Mouse (Mus musculus) spleen, adult 2 months (tissue): Measurements from ENCODE around the gene Ptgis. TPM values are rescaled to one million over a fixed set of nuclear protein-coding genes. Genes with fewer than 3 reads are reported as not detected.

Experiments
- DNase-seq, 2 experiments: peaks; one replicate each; pipeline versions ENCODE4 v3.0.0 to v3.0.0-alpha.2; 2012 to 2021; ENCODE audit warnings: low spot score in 2 of 2, low read depth in 1 of 2
- H3K27ac ChIP-seq: fragments of 200-500 bp; 2 replicates; pipeline ENCODE4 v1.5.1; 2012; ENCODE audit warnings: low read length, inconsistent platforms; ENCODE audit not compliant: insufficient read depth
- H3K27me3 ChIP-seq: fragments of 200-500 bp; 2 replicates; pipeline ENCODE4 v1.6.1; 2012; ENCODE audit warnings: mild to moderate bottlenecking, moderate library complexity, low read length, inconsistent platforms; ENCODE audit not compliant: control insufficient read depth, insufficient read depth
- H3K36me3 ChIP-seq: fragments of 200-500 bp; 2 replicates; pipeline ENCODE4 v1.6.1; 2012; ENCODE audit warnings: mild to moderate bottlenecking, low read length, inconsistent platforms; ENCODE audit not compliant: control insufficient read depth, insufficient read depth
- H3K4me1 ChIP-seq: fragments of 200-500 bp; 2 replicates; pipeline ENCODE4 v1.6.1; 2011; ENCODE audit warnings: inconsistent platforms; ENCODE audit not compliant: control insufficient read depth, insufficient read depth, insufficient read length
- H3K4me3 ChIP-seq: fragments of 200-500 bp; 2 replicates; pipeline ENCODE4 v1.5.1; 2011; ENCODE audit warnings: mild to moderate bottlenecking, inconsistent platforms; ENCODE audit not compliant: insufficient read depth, insufficient read length; ENCODE audit errors: extremely low read depth
- CTCF ChIP-seq: fragments of 200-500 bp; IDR thresholded peaks from 2 replicates; pipeline ENCODE4 v1.5.1; 2011; ENCODE audit warnings: mild to moderate bottlenecking, inconsistent platforms; ENCODE audit not compliant: insufficient read depth, insufficient read length, insufficient replicate concordance; ENCODE audit errors: extremely low read depth
- POLR2A ChIP-seq: fragments of 200-500 bp; IDR thresholded peaks from 2 replicates; pipeline ENCODE4 v1.6.1; 2011; ENCODE audit warnings: low read depth, low read length, inconsistent platforms
- WGBS: fragments of 180-500 bp; shearing (Covaris S2); methylation state at CpG from one replicate; pipeline ENCODE4 v1.1.7; 2018; 5-methylcytosine and 5-hydroxymethylcytosine counted together
- polyA plus RNA-seq: library from polyadenylated mRNA; depleted of rRNA; stranded (reverse); fragments of >200 nt; gene quantifications from 2 replicates; pipeline ENCODE4 v1.2.3, GENCODE M21; 2012

The Ptgis gene
- polyA plus RNA-seq, 1 experiment, result 6.4 TPM

DNA sequence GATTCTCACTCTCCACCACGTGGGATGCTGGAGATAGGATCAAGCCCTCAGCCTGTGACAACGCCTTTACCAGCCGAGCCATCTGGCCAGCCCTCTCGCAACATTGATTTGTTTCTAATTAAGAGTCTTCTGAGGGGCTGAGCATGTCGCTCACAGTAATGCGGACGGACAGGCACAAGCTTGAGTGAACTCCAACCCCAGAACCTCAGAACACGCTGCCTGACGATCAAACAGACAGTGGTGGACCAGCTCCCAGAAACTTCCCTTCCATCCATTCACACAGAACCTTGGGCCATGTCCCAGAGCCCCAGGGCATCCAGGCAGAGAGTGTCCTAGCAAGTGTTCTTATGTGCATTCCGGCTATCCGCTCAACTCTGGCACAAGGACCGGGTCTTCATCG lies 36.6 kb upstream of the Ptgis start:
- 87% methylated on average over 13 of the region's 13 CpGs for WGBS
- DNase-seq, result peak in 1 of 2 experiments; percentile 1
- H3K4me3 ChIP-seq, result no peak overlapping the region
- H3K4me1 ChIP-seq, result no peaks in the 10 kb centered on the region
- no peaks in the 10 kb centered on the region for H3K36me3 ChIP-seq
- H3K27ac ChIP-seq, result no peak overlapping the region
- H3K27me3 ChIP-seq, result no peaks in the 10 kb centered on the region
- no peak for TF ChIP-seq POLR2A
- TF ChIP-seq CTCF, result no peak

DNA sequence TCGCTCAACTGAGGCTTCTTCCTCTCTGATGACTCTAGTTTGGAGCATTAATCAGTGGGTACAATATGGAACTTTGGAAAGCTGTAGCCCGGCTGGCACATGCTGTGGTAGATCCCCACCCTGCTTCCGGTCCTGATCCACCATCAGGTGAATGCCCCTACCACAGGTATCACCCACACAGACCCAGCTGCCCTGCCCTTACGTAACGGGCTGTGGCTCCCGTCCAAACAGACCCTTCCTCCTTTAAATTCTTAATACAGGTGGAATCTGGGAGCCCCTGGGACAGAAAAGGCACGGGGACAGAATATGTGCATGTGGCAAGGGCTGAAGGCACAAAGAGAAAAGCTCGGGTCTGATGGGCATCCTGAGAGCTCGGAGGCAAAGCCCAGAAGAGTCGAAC lies 35.5 kb upstream of the Ptgis start:
- H3K36me3 ChIP-seq, result no peaks in the 10 kb centered on the region
- H3K4me1 ChIP-seq, result peaks cover 2% of the 10 kb centered on the region; the same call in 1 of the 2 replicates
- 89% methylated on average over 10 of the region's 10 CpGs for whole genome bisulfite sequencing
- TF ChIP-seq POLR2A, result no peak
- no peak for TF ChIP-seq CTCF
- no peak overlapping the region for H3K27ac ChIP-seq
- H3K4me3 ChIP-seq, result no peak overlapping the region
- DNase-seq, result peak in 1 of 2 experiments; percentile 2
- no peaks in the 10 kb centered on the region for H3K27me3 ChIP-seq

DNA sequence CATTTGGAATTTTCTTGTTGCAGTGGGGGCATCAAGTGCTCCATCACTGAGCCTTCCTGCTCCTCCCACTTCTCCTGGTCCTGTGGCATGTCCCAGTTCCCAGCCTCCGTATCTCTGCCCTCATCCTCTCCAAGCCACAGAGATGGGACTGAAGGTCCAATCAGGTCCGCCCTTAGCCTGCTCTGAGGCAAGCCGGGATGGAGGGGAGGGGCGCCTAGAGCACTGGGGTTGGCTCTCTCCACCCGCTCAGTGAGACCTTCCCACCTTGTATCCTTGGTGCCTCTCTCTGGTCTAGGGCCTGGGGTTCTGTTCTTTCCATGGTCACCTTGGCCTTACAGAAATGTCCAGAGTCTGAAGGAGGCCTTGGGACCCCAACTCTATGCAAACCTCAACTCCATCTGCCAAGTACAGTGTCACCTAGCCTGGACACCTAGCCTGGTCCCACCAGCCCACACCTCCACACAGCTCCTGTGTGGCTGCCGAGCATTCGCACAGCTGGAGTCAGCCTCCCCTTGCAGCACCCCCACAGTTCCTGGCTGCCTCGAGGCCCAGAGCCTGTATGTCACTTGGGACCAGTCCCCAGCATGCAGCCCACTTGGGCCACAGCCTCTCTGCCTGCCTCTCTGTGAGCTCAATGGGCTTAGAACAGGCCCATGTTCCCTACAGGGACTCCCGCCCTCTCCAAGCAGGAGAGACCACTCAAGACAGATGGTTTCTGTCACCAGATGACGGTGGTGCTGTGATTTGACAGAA lies 34.5 kb upstream of the Ptgis start:
- no peak overlapping the region for H3K4me3 ChIP-seq
- no peaks in the 10 kb centered on the region for H3K27me3 ChIP-seq
- WGBS, result 83% methylated on average over 10 of the region's 10 CpGs
- H3K4me1 ChIP-seq, result peaks cover 2% of the 10 kb centered on the region; the same call in 1 of the 2 replicates
- no peak for TF ChIP-seq POLR2A
- TF ChIP-seq CTCF, result no peak
- H3K27ac ChIP-seq, result no peak overlapping the region
- H3K36me3 ChIP-seq, result no peaks in the 10 kb centered on the region
- peak in 1 of 2 experiments; percentile 1 for DNase-seq

DNA sequence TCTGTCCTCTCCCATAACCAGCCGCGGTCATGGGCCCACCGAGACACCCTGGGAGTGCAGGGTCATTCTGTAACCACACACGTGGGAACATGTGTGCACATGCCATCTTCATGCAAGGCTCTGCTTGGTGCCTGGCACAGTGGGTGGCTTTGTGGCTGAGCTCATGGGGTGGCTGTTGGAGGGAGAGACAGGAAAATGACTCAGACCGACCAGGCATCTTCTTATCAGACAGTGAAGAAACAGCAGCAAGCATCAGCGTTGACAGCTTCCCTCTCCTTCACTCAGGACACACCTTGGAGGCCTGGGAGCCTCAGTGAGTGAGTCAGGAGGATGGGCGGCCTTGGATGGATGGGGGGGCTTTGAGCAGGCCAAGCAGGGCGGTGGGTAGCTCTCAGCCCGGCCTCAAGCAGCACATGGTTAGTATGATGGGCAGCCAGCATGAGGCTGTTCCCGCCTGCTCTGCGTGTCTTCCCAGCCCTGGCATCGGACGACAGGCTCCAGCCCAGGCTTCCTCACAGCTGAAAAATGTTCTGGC lies 32.9 kb upstream of the Ptgis start:
- H3K4me3 ChIP-seq, result no peak overlapping the region
- H3K27me3 ChIP-seq, result no peaks in the 10 kb centered on the region
- no peak for TF ChIP-seq POLR2A
- no peak for TF ChIP-seq CTCF
- H3K27ac ChIP-seq, result no peak overlapping the region
- H3K4me1 ChIP-seq, result peaks cover 2% of the 10 kb centered on the region; the same call in 1 of the 2 replicates
- no peaks in the 10 kb centered on the region for H3K36me3 ChIP-seq
- WGBS, result 83% methylated on average over 13 of the region's 13 CpGs
- peak in 1 of 2 experiments; percentile 2 for DNase-seq

DNA sequence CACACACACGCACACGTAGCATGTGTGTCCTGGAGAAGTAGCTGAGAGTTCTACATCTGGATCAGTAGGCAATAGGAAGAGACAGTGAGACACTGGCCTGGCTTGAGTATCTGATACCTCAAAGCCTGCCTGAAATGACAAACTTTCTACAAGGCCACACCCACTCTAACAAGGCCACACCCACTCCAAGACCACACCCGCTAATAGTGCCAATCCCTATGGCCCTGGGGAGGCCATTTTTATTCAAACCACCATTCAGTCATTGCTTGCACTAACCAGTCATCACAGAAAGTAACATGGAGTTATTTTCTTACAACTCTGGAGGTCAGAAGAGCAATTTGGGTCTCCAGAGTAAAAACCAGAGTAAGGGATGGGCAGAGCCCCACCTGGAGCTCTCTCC lies 32.3 kb upstream of the Ptgis start:
- DNase-seq, result no peak
- no peak for TF ChIP-seq POLR2A
- no peak for TF ChIP-seq CTCF

DNA sequence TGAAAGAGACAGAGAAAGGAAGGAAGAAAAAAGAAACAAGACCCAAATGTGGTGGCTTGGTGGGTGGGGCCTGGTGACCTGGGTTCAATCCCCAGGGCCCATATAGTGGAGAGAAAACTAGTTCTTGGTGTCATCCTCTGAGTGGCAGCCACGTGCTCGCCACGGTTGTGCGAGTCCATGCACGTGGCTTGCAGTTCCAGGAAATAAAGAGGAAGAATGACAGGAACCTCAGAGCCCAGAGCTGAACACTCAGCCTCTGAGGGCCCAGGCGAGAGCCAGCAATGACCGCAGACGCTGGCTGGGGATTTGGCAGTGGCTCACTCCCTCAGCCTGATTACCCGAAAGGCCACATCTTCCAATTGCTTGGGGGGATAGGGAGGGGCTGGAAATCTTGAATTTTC lies 30.7 kb upstream of the Ptgis start:
- H3K27ac ChIP-seq, result no peak overlapping the region
- H3K4me1 ChIP-seq, result peaks cover 2% of the 10 kb centered on the region; the same call in 1 of the 2 replicates
- TF ChIP-seq POLR2A (no peak), CTCF (no peak)
- no peaks in the 10 kb centered on the region for H3K27me3 ChIP-seq
- H3K36me3 ChIP-seq, result no peaks in the 10 kb centered on the region
- WGBS, result 27% methylated on average over 9 of the region's 9 CpGs
- peak in 1 of 2 experiments; percentile 43 for DNase-seq
- H3K4me3 ChIP-seq, result no peak overlapping the region

More for the DNA sequence above, 32.3 kb upstream of the Ptgis start:
- H3K4me3 ChIP-seq, result no peak overlapping the region
- WGBS, result 85% methylated on average over 3 of the region's 3 CpGs
- H3K27me3 ChIP-seq, result no peaks in the 10 kb centered on the region
- no peaks in the 10 kb centered on the region for H3K36me3 ChIP-seq
- no peak overlapping the region for H3K27ac ChIP-seq
- peaks cover 2% of the 10 kb centered on the region; the same call in 1 of the 2 replicates for H3K4me1 ChIP-seq

DNA sequence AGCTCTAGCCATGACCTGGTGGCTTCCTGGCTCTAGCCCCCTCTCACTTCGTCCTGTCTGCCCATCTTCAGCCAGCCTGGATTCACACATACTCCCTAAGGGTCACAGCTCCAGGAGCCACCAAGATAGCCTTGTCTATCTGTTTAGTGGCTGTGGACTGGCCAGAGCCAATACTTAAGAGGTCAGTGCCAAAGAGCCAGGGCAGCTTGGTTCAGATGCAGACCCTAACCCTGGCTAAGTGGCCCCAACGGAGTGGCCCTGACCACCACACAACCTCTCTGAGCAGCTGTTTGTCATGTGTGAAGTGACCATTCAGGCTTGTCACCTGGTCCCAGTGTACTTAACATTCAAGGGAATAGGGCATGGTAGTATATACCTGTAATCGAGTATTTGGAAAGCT lies 30.1 kb upstream of the Ptgis start:
- TF ChIP-seq CTCF, result no peak
- TF ChIP-seq POLR2A, result no peak
- H3K27me3 ChIP-seq, result no peaks in the 10 kb centered on the region
- no peak for DNase-seq
- H3K36me3 ChIP-seq, result no peaks in the 10 kb centered on the region
- 87% methylated on average over 3 of the region's 3 CpGs for WGBS
- peaks cover 2% of the 10 kb centered on the region; the same call in 1 of the 2 replicates for H3K4me1 ChIP-seq
- H3K27ac ChIP-seq, result no peak overlapping the region
- no peak overlapping the region for H3K4me3 ChIP-seq
